21 mouse cellular contexts compared by ENCODE assay signal in the genomic region with DNA sequence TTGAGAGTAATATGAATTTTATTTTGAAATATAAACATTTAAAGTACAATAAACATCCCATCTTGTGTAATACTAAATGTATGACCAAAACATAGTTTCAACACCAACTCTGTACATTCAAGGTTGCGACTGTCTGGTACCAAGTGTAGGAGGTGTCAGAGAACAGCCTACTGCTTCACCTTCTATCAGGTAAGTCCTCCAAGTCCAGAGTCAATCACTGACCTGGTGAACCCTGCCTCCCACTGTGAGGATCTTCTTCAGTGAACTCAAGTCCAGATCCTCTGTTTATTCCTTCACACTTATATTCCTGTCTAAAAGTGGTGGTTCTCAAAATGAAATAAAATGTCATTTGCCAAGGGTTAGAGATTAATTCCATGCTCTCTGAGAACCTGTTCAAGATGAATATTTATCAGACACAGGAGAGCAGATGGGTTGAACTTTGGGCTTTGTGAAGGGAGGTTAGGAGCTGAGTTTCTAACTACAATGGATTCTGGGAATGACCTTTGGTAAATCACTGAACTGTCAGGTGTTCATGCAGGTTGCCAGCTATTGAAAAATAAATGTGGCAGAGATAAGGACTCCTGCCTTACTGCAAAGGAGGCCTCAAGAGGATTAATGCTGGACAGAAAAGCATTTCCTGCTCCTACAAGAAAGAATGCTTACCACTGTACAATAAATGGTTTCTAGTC.
A peak's percentile ranks its signal among the peaks of the same experiment; 100 is the strongest.
DNase-seq lines count a peak whose midpoint lies in the region; ATAC-seq and TF ChIP-seq lines count a peak whose summit lies in the region.
"Had no signal": no experiment of that assay in that cellular context is flagged by ENCODE, and none has a peak within 500 bp of the region (broad histone marks: within the 10 kb centered on the region; RNA-seq: fewer than 3 reads in every experiment).

No protein-coding gene starts in this region.

- no peak overlapping the region for H3K4me2 ChIP-seq in kidney, embryonic 14.5 days (replicated peaks; ENCODE audit: low read depth, low read length)
- no peak overlapping the region for H3K4me2 ChIP-seq in liver, postnatal 0 days (ENCODE audit: low read depth, low read length)
- no peak overlapping the region for H3K4me2 ChIP-seq in liver, embryonic 11.5 days
- H3K4me2 ChIP-seq: embryonic facial prominence, embryonic 12.5 days; forebrain, embryonic 15.5 days had no signal

- H3K36me3 ChIP-seq in kidney, embryonic 14.5 days (ENCODE audit: control insufficient read depth, insufficient read depth, low read length) = no peaks in the 10 kb centered on the region
- H3K36me3 ChIP-seq in liver, postnatal 0 days (replicated peaks; ENCODE audit: insufficient read depth, low read length) = no peaks in the 10 kb centered on the region; the same call in 1 of the 2 replicates
- no peaks in the 10 kb centered on the region for H3K36me3 ChIP-seq in liver, embryonic 11.5 days (ENCODE audit: control insufficient read depth, insufficient read depth, low read length)
- H3K36me3 ChIP-seq: embryonic facial prominence, embryonic 12.5 days; forebrain, embryonic 15.5 days; G1E; heart, embryonic 10.5 days had no signal

- ATAC-seq in kidney, embryonic 14.5 days (ENCODE audit: low FRiP score, low TSS enrichment) = no peak
- ATAC-seq in liver, postnatal 0 days = peak; percentile 81
- ATAC-seq in liver, embryonic 11.5 days (replicated peaks; ENCODE audit: low FRiP score) = no peak
- ATAC-seq: CD4-positive, CD25-positive, alpha-beta regulatory T cell, adult 4 months; forebrain, embryonic 15.5 days had no signal

- no peak overlapping the region for H3K9ac ChIP-seq in kidney, embryonic 14.5 days (ENCODE audit: low read depth, low read length)
- H3K9ac ChIP-seq in liver, postnatal 0 days (replicated peaks) = no peak overlapping the region
- H3K9ac ChIP-seq in liver, embryonic 11.5 days (ENCODE audit: low read depth, low read length) = no peak overlapping the region
- H3K9ac ChIP-seq: embryonic facial prominence, embryonic 12.5 days; forebrain, embryonic 15.5 days had no signal

- no peak overlapping the region for H3K27ac ChIP-seq in kidney, embryonic 14.5 days (ENCODE audit: low read depth, low read length)
- peak overlapping the region; percentile 42; the same call in 1 of the 2 replicates for H3K27ac ChIP-seq in liver, postnatal 0 days (ENCODE audit: low read depth)
- H3K27ac ChIP-seq in liver, embryonic 11.5 days (ENCODE audit: low read depth, low read length) = no peak overlapping the region
- H3K27ac ChIP-seq: embryonic facial prominence, embryonic 12.5 days; forebrain, embryonic 15.5 days; heart, embryonic 10.5 days had no signal

- DNase-seq in kidney, adult 11 months = peak; percentile 51
- DNase-seq in kidney, postnatal 4 days = no peak
- peak; percentile 21 for DNase-seq in kidney, postnatal 14 days
- DNase-seq in liver, postnatal 0 days = no peak
- no peak for DNase-seq in liver, embryonic 11.5 days (ENCODE audit: low spot score)
- no peak for DNase-seq in adrenal gland, postnatal 36 days
- DNase-seq: adrenal gland, postnatal 10 days; B cell, adult 2 months; cerebellum, adult 11-12 months; cerebellum, adult 9-10 months; cerebellum, postnatal 25 days; gastrocnemius, postnatal 10 days; heart, adult 18-20 months; heart, postnatal 10 days; heart, postnatal 4 days had no signal

- no peaks in the 10 kb centered on the region for H3K27me3 ChIP-seq in kidney, embryonic 14.5 days (ENCODE audit: control insufficient read depth, insufficient read depth, low read length)
- no peaks in the 10 kb centered on the region for H3K27me3 ChIP-seq in liver, postnatal 0 days (ENCODE audit: insufficient read depth, low read length)
- H3K27me3 ChIP-seq in liver, embryonic 11.5 days (replicated peaks; ENCODE audit: control insufficient read depth, insufficient read depth, low read length) = no peaks in the 10 kb centered on the region
- H3K27me3 ChIP-seq: embryonic facial prominence, embryonic 12.5 days; forebrain, embryonic 15.5 days had no signal

- no peak for TF ChIP-seq CTCF in liver, postnatal 0 days (IDR thresholded peaks at IDR 0.05; ENCODE audit: low read depth)

- H3K4me1 ChIP-seq in kidney, embryonic 14.5 days (ENCODE audit: control insufficient read depth, insufficient read depth, low read length) = no peaks in the 10 kb centered on the region
- peaks cover 6% of the 10 kb centered on the region for H3K4me1 ChIP-seq in liver, postnatal 0 days (ENCODE audit: insufficient read depth)
- no peaks in the 10 kb centered on the region for H3K4me1 ChIP-seq in liver, embryonic 11.5 days (replicated peaks; ENCODE audit: control insufficient read depth, insufficient read depth, low read length)
- H3K4me1 ChIP-seq: embryonic facial prominence, embryonic 12.5 days; forebrain, embryonic 15.5 days; heart, embryonic 10.5 days had no signal

- no peak overlapping the region for H3K4me3 ChIP-seq in kidney, embryonic 14.5 days (ENCODE audit: low read length)
- no peak overlapping the region for H3K4me3 ChIP-seq in liver, postnatal 0 days (ENCODE audit: low read depth, low read length)
- H3K4me3 ChIP-seq in liver, embryonic 11.5 days (ENCODE audit: low read depth, low read length) = no peak overlapping the region
- H3K4me3 ChIP-seq: embryonic facial prominence, embryonic 12.5 days; forebrain, embryonic 15.5 days; heart, embryonic 10.5 days had no signal

- no peaks in the 10 kb centered on the region for H3K9me3 ChIP-seq in kidney, embryonic 14.5 days (ENCODE audit: control insufficient read depth, low read length)
- no peaks in the 10 kb centered on the region for H3K9me3 ChIP-seq in liver, postnatal 0 days (ENCODE audit: low read length)
- no peaks in the 10 kb centered on the region for H3K9me3 ChIP-seq in liver, embryonic 11.5 days (ENCODE audit: control insufficient read depth, low read length)
- H3K9me3 ChIP-seq: embryonic facial prominence, embryonic 12.5 days; forebrain, embryonic 15.5 days; G1E; heart, embryonic 10.5 days had no signal

- no peak for TF ChIP-seq EP300 in liver, postnatal 0 days (IDR thresholded peaks at IDR 0.05; ENCODE audit: low read depth)

- 97% methylated on average over 1 of the region's 1 CpGs for WGBS in kidney, embryonic 14.5 days
- WGBS in liver, postnatal 0 days (ENCODE audit: insufficient replicate concordance) = 69% methylated on average over 1 of the region's 1 CpGs
- WGBS in liver, embryonic 11.5 days = 79% methylated on average over 1 of the region's 1 CpGs

Comparison
In these comparisons a context has a peak if more than half of its experiments do, and no peak if none do; other contexts are left out.
1. DNase-seq: peak in kidney, adult 11 months (single experiment) and kidney, postnatal 14 days (single experiment); none in kidney, postnatal 4 days (0 of 2), liver, postnatal 0 days (single experiment), liver, embryonic 11.5 days (single experiment) and adrenal gland, postnatal 36 days (0 of 2).